Comparison of ENCODE assay signal across 8 mouse cellular contexts in the genomic region with DNA sequence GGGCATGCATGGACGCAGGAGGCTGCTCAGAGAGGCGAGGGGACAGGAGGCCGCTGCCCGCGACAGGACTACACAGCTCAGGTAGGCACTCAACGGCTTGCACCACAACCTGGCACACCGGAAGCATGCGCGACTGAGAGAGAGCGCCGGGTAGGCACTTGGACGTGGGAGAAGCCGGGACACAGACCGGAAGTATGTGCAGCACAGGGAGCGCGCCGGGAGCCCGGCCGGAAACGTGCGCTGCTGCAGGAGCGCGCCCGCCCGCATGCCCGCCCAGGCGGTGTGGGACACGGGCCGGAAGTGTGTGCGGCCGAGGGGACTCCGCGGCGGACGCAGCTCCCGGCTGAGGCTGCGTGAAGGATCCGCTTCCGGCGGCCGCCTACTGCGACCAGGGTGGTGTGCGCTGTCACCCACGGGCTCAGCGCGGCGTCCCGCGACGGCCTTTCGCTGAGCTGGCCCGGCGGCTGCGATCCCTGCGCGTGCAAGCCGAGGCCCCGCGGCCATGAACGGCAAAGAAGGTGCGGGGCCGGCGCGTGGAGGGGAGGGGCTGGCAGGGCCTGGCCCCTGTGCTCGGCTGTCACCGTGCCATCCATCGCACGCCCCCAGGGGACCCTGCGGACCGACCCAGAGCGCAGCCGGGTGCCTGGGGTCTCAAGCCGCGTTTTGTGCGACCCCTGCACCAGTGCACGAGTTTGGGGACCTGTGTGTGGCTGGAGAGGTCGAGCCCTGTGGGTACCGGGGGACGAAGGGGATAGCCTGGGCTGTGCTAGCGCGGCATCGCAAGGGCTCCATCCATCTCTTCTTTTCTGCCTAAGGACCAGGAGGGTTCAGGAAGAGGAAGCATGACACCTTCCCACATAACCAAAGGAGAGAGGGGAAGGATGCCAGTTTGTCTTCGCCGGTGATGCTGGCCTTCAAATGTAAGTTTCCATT. TPM values are rescaled to one million over a fixed set of nuclear protein-coding genes. Genes with fewer than 3 reads are reported as not detected.
A peak's percentile ranks its signal among the peaks of the same experiment; 100 is the strongest.
DNase-seq lines count a peak whose midpoint lies in the region; ATAC-seq and TF ChIP-seq lines count a peak whose summit lies in the region.

Tsnax (plus strand) TSS at position 303 of the 933 bp plus-strand sequence.

- H3K4me1 ChIP-seq in cortical plate, adult 2 months (ENCODE audit: control insufficient read depth, insufficient read depth, low read length), result no peaks in the 10 kb centered on the region
- H3K4me1 ChIP-seq in megakaryocyte, embryonic 14.5 days, result peaks cover 24% of the 10 kb centered on the region

- peak; percentile 88 to 92 for DNase-seq in gastrocnemius, adult 8-10 months (ENCODE audit: low spot score in 2 of 2)
- peak; percentile 42 for DNase-seq in hindlimb bud, embryonic 11.5 days (ENCODE audit: extremely low spot score, low read depth, low spot score)
- peak; percentile 72 to 94 for DNase-seq in left cerebral cortex, adult 8-10 months (ENCODE audit: low spot score in 2 of 2)
- DNase-seq in right cerebral cortex, postnatal 10 days (ENCODE audit: low spot score in 2 of 2), result peak; percentile 96 to 97
- peak; percentile 85 for DNase-seq in urinary bladder, postnatal 25 days (ENCODE audit: low spot score)

- no peaks in the 10 kb centered on the region for H3K9me3 ChIP-seq in megakaryocyte, embryonic 14.5 days

- H3K27ac ChIP-seq in cortical plate, adult 2 months (ENCODE audit: insufficient read depth, low read length), result peak within 1 kb of the TSS; percentile 53

- H3K4me3 ChIP-seq in cortical plate, adult 2 months (ENCODE audit: insufficient read depth, low read length), result peak within 1 kb of the TSS; percentile 70
- H3K4me3 ChIP-seq in megakaryocyte, embryonic 14.5 days (replicated peaks), result peak within 1 kb of the TSS; percentile 93

- ATAC-seq in activated CD4-positive, CD25-positive, alpha-beta regulatory T cell, adult 4 months, result peak; percentile 87

- TF ChIP-seq POLR2A in cortical plate, adult 2 months (IDR thresholded peaks at IDR 0.05; ENCODE audit: extremely low read depth, insufficient read depth, low read length), result peak; percentile 73; the same call in 1 of the 2 replicates

- no peak for TF ChIP-seq CTCF in cortical plate, adult 2 months (IDR thresholded peaks at IDR 0.05; ENCODE audit: extremely low read depth, insufficient read depth, low read length)

- peaks cover 4% of the 10 kb centered on the region for H3K27me3 ChIP-seq in megakaryocyte, embryonic 14.5 days (replicated peaks)

- H3K36me3 ChIP-seq in megakaryocyte, embryonic 14.5 days (replicated peaks; ENCODE audit: low read length), result peaks cover 27% of the 10 kb centered on the region

RNA-seq across cellular contexts. Expression of gene Tsnax, which starts in this region (rescaled TPM):
- polyA plus RNA-seq in activated CD4-positive, CD25-positive, alpha-beta regulatory T cell, adult 4 months (2017; shearing (Covaris generic)), result 10 to 100 TPM; 67.9 to 73.2 TPM
- 220 and 231 TPM in 2 replicates for polyA plus RNA-seq in cortical plate, adult 2 months (2012; rRNA removed)
- total RNA-seq in gastrocnemius, adult 8-10 months (2022), result 10 to 100 TPM; 82.7 to 94.0 (median 89.4) TPM
- 100 to 1,000 TPM; 160 to 172 (median 167) TPM for total RNA-seq in left cerebral cortex, adult 8-10 months (2022)
- 6.0 and 15.0 TPM in 2 replicates for polyA plus RNA-seq in megakaryocyte, embryonic 14.5 days (2012; ENCODE audit: insufficient read depth, low replicate concordance)

Comparison
In these comparisons a context has a peak if more than half of its experiments do, and no peak if none do; other contexts are left out.
1. Peak in every context shown above with its lines: DNase-seq, ATAC-seq, H3K4me3 ChIP-seq and H3K27ac ChIP-seq.
2. DNase-seq: peak in every context shown above with its lines; median percentile 96 in right cerebral cortex, postnatal 10 days; 90 in gastrocnemius, adult 8-10 months; 85 in urinary bladder, postnatal 25 days; 83 in left cerebral cortex, adult 8-10 months; 42 in hindlimb bud, embryonic 11.5 days.